Mouse (Mus musculus) layer of hippocampus, adult 11-12 months (tissue): ENCODE data around the gene Slc35f6.
"Not testable (repeated sequence)": the region's sequence is repeated elsewhere in the genome, so short reads cannot be mapped to it uniquely, and the experiment has no call there.

Experiments used
- DNase-seq: peaks from one replicate; pipeline ENCODE4 v3.0.0; 2022; ENCODE audit warnings: low spot score

Slc35f6 gene

GRCm38 (mm10) chr5:30655526-30656195 is 7.9 kb downstream of the Slc35f6 start:
- no peak for DNase-seq

DNA sequence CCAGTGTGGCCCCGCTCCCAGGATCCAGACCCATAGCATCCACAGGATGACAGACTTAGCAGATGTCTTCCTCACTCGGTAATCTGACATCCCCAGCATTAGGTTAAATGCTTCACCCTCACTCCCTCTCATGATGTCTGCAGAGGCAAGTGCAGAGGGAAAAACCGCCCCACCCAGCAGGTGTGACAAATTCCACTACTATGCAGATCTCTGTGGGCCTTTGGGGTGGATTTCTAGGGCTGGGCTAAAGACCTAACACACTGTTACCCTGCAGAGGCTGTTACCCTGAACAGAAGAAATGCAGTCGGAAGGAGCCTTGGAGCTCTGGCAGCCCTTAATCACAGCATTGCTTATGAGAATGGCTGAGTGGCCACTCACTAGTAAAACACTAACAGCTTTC is 11.3 kb downstream of the Slc35f6 start:
- DNase-seq: no peak

DNA sequence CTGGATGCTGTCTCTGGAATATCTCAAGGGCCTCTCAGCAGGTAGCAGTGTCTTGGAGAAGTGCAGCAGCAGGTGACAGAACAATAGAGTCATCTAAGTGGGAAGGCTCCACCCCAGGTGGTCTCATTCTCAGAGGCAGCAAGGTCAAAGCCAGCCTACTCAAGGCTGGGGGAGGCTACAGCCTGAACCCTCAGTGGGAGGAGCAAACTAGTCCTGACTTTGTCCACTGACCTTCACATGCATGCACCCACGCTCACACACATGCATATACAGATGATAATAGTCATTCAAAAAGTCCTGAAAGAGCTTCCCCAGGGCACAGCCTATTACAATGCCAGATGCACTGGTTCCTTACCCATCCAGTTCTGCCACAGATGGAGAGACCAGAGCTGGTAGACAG is 12.5 kb downstream of the Slc35f6 start:
- no peak for DNase-seq

- no peak for DNase-seq
These were observed 13.1 kb downstream of the Slc35f6 start for GRCm38 (mm10) chr5:30660813-30661212.

- no peak for DNase-seq
These were observed 17.6 kb downstream of the Slc35f6 start for GRCm38 (mm10) chr5:30665360-30665759.

GRCm38 (mm10) chr5:30665968-30666367 is 18.2 kb downstream of the Slc35f6 start:
- peak; percentile 45 for DNase-seq

- DNase-seq: peak; percentile 95
These were observed 18.9 kb downstream of the Slc35f6 start, which contains the start of gene Cenpa for GRCm38 (mm10) chr5:30666391-30667195. Gene Cenpa, plus strand, starts transcription at chr5:30666777.

DNA sequence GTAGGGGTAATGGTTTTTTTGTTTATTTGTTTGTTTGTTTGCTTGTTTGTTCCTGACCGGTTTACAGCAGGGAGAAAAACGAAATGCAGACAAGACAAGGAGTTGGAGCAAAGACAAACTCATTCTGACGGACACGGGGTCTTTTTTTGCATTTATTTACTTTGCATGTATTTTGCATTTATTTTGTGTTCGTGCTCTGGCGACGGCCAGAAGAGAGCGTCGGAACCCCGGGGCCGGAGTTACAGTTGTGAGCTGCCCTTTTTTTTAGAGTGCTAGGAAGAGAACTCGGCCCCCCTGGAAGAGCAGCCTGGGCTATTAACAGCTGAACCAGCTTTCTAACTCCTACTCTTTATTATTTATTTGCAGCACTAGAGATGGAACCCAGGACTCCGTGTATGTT is 19.5 kb downstream of the Slc35f6 start:
- no peak for DNase-seq

DNA sequence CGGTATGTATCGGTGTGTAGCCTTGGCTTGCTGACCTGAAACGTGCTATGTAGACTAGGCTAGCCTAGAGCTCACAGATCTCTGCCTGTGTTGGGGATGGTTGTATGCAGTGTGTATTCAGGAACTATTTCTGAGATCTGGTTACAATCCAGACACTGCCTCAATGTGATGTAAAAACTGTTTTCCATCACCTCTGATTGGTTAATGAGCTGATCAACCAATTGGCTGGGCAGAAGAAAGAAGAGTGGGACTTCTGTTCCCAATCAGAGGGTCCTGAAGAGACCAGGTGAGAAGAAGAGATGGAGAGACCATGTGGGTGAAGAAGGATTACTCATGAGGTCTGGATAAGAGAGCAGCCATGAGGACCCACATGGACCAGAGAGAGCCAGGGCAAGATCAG is 20.0 kb downstream of the Slc35f6 start:
- no peak for DNase-seq

- no peak for DNase-seq
These were observed 21.1 kb downstream of the Slc35f6 start for GRCm38 (mm10) chr5:30668637-30669495.

- no peak for DNase-seq
These were observed 21.7 kb downstream of the Slc35f6 start for GRCm38 (mm10) chr5:30669496-30669830.

GRCm38 (mm10) chr5:30670091-30670490 is 22.4 kb downstream of the Slc35f6 start:
- DNase-seq: no peak

DNA sequence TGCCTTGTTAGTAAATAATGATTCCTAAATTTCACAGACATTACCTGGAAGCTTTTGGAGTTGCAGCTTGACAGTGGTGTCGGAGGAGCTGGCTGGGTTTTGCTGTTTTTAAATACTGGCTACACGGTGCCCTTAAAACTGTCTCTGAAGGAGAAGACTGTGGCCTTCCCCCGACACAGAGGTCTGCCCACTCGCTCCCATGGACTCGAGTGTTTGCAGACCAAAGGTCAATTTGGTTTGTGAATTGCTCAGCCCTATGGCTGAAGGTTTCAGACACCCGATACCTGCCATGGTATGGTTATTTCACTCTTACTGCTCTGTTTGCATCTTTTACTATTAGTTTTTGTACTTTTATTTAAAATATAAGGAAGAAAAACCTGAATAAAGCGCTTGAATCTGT is 26.3 kb downstream of the Slc35f6 start:
- DNase-seq: no peak

DNA sequence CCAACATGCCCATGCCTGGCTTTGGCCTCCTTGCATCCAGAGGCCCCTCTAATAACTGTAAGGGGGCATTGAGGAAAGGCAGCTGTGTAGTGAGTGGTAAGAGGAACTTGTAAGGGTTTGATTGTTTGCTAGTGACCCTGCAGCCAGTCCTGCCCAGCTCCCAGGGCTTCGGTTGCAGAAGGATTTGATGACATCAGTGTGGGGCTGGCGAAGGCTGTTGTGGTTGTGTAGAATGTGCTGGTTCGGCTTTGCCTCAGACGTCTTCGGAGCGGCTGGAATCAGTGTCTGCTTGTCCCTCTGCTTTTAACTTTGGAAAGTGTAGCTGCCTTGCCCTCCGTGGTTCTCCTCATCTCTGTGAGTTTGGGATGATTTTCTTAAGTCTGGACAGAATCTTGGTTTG is 29.1 kb downstream of the Slc35f6 start:
- no peak for DNase-seq

DNA sequence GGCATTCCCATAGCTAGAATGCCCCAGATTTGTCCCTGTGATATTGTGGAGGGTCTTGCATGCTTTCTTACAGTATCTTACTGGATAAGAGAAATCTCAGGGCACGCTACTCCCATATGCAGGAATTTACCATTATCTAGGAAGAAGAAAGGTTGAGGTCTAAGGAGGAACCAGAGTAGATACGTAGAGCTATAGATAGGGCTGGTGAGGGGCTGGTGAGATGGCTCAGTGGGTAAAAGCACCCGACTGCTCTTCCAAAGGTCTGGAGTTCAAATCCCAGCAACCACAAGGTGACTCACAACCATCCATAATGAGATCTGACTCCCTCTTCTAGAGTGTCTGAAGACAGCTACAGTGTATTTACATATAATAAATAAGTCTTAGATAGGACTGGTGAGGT is 30.3 kb downstream of the Slc35f6 start:
- not testable (repeated sequence) for DNase-seq

DNA sequence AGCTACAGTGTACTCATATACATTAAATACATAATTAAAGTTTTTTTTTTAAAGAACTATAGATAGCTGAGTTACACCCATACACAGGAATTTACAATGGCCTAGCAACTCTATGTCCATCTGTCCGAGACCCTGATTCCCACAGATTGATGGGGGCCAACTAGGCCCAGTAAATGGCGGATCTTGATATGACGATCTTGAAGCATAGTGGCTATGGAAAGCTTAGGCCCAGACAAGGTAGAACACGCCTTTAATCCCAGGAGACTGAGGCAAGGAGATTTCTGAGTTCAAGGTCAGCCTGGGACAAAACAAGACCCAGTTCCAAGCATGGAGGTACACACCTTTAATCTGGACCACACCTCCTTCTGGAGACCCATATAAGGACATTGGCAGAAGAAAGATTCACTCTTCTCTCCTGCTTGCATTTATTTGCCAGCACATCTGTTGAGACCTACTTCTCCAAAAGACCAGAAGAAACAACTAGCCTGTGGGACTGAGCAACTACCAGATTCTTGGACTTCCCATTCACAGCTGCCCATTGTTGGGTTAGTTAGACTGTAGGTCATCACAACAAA is 31.1 kb downstream of the Slc35f6 start:
- DNase-seq: no peak

DNA sequence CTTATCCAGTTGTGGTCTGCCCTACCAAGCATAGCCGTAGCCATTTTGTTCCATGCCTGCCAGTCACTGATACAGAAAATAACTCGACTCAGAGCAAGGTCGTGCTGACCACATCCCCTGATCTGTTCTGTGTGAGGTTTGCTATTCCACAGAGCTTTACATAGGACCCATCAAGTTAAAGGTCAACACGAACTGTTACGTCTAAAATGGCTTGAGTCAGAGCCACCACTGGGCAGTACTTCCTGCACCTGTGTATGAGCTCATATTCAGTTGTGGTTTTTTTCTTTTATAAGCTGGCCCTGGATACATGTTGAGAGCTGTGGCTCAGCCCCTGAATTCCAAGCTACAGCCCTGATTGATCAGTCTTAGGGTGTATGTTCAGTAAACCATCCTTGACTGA is 31.9 kb downstream of the Slc35f6 start:
- DNase-seq: no peak

- DNase-seq: no peak
These were observed 34.2 kb downstream of the Slc35f6 start for GRCm38 (mm10) chr5:30681970-30682369.

DNA sequence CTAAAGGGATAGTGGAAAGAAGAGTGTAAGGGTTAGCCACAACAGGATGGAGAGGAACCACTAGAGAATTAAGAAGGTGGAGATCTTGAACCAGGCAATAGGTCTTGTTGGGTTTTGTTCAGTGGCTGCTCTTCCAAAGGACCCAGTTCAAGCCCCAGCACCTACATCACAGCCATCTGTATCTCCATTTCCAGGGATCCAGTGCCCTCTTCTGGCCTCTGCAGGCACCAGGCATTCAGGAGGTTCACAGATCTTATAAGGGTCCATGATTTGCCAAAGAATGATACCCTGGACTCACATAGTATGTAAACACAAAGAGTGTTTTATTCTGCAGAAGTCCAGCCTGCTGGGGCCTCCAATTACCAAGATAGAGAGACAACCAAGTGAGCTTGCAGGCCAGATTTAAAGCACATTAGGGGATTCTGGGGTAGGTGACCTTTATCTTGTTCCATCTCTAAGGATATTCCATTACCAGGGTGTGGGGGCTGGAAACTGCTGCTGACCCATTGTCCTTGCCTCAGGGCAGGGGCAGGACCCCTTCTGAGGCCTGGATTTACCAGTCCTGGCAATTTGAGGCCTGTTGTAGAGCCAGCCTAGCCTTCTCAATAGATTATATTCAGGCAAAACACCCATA is 35.4 kb downstream of the Slc35f6 start:
- DNase-seq: no peak

DNA sequence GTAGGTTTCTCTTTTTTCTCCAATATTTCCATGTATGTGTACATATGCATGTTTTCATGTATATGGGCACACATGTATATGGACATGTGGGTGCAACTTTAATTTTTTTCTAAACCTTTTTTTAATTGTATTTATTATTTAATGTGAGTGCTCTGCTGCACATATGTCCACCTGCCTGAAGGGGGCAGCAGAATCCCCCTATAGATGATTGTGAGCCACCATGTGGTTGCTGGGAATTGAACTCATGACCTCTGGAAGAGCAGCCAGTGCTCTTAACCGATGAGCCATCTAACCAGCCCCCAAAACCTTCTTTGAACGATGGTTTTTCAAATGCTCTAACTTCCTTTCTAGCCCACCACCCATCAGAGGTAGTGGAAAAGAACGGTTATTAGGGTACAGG is 36.3 kb downstream of the Slc35f6 start:
- DNase-seq: no peak

- peak; percentile 44 for DNase-seq
These were observed 39.0 kb downstream of the Slc35f6 start for GRCm38 (mm10) chr5:30686781-30687180.
